Mouse (Mus musculus): ENCODE data around the gene Pde1a.

Gene Pde1a

DNA sequence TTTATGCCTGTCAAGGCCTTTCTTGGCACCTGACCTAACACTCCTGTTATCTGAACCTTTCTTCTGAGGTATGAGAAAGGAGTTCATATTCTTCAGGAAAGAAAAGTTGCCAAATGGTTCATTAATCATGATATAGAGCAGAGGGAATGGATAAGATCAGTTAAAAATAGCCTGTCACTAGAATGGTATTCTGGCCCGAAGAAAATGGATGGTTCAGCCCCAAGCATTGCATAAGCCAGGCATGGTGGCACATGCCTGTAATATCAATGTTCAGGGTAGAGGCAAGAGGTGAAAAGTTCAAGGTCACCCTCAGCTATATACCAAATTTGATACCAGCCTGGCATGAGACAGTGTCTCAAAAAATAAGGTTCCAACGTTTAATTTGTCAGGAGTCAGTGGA, 336.1 kb downstream of the Pde1a start:
- DNase-seq = no peak

- DNase-seq = no peak
Measured at GRCm38 (mm10) chr2:79786467-79786866, 342.8 kb downstream of the Pde1a start.

- no peak for DNase-seq
Measured at GRCm38 (mm10) chr2:79785541-79786134, 343.6 kb downstream of the Pde1a start.
